Mouse (Mus musculus): ENCODE measurements around the gene Lrguk. TPM values are rescaled to one million over a fixed set of nuclear protein-coding genes. Genes with fewer than 3 reads are reported as not detected.

The Lrguk gene
- total RNA-seq, 2 experiments from 2014 or later, result 2.9 to 3.3 TPM

GRCm38 (mm10) chr6:34034577-34035461 is 5.6 kb downstream of the Lrguk start:
- DNase-seq (ENCODE audit: extremely low spot score in 1 of 2, low spot score in 2 of 2), result no peak
- TF ChIP-seq CTCF (IDR thresholded peaks at IDR 0.05), result no peak
- intact Hi-C loops (cut with DNase I), result no loop called here
- Histone ChIP-seq H3K27ac (no peak overlapping the region), H3K4me3 (no peak overlapping the region)

GRCm38 (mm10) chr6:34040624-34041235 is 11.5 kb downstream of the Lrguk start:
- Histone ChIP-seq H3K27ac (no peak overlapping the region), H3K4me3 (no peak overlapping the region)
- intact Hi-C loops (cut with DNase I), result no loop called here
- TF ChIP-seq CTCF (IDR thresholded peaks at IDR 0.05), result peak; percentile 91
- peak; percentile 82 to 89 for DNase-seq (ENCODE audit: extremely low spot score in 1 of 2, low spot score in 2 of 2)

- TF ChIP-seq CTCF (IDR thresholded peaks at IDR 0.05), result no peak
- no peak for DNase-seq (ENCODE audit: extremely low spot score in 1 of 2, low spot score in 2 of 2)
- Histone ChIP-seq H3K27ac (no peak overlapping the region), H3K4me3 (no peak overlapping the region)
- intact Hi-C loops (cut with DNase I), result no loop called here
These were observed 12.5 kb downstream of the Lrguk start for GRCm38 (mm10) chr6:34041589-34042280.

- intact Hi-C loops (cut with DNase I), result no loop called here
- H3K4me3 ChIP-seq, result no peak overlapping the region
- no peak for TF ChIP-seq CTCF (IDR thresholded peaks at IDR 0.05)
These were observed 15.1 kb downstream of the Lrguk start for GRCm38 (mm10) chr6:34044228-34044811.

GRCm38 (mm10) chr6:34044846-34045540 is 15.7 kb downstream of the Lrguk start:
- Histone ChIP-seq H3K27ac (no peak overlapping the region), H3K4me3 (no peak overlapping the region)
- no peak for DNase-seq (ENCODE audit: extremely low spot score in 1 of 2, low spot score in 2 of 2)
- no peak for TF ChIP-seq CTCF (IDR thresholded peaks at IDR 0.05)
- intact Hi-C loops (cut with DNase I), result no loop called here

More at GRCm38 (mm10) chr6:34044228-34044811, 15.1 kb downstream of the Lrguk start:
- H3K27ac ChIP-seq, result no peak overlapping the region
- no peak for DNase-seq (ENCODE audit: extremely low spot score in 1 of 2, low spot score in 2 of 2)

GRCm38 (mm10) chr6:34046551-34047186 is 17.4 kb downstream of the Lrguk start:
- no peak for DNase-seq (ENCODE audit: extremely low spot score in 1 of 2, low spot score in 2 of 2)
- intact Hi-C loops (cut with DNase I), result no loop called here
- Histone ChIP-seq H3K4me3 (no peak overlapping the region), H3K27ac (no peak overlapping the region)
- no peak for TF ChIP-seq CTCF (IDR thresholded peaks at IDR 0.05)

- intact Hi-C loops (cut with DNase I), result no loop called here
These were observed 20.2 kb downstream of the Lrguk start for GRCm38 (mm10) chr6:34049433-34049832.

GRCm38 (mm10) chr6:34059741-34060140 is 30.5 kb downstream of the Lrguk start:
- no peak for DNase-seq (ENCODE audit: extremely low spot score in 1 of 2, low spot score in 2 of 2)
- Histone ChIP-seq H3K27ac (no peak overlapping the region), H3K4me3 (no peak overlapping the region)
- no peak for TF ChIP-seq CTCF (IDR thresholded peaks at IDR 0.05)
- intact Hi-C loops (cut with DNase I), result no loop called here

More at GRCm38 (mm10) chr6:34049433-34049832, 20.2 kb downstream of the Lrguk start:
- H3K4me3 ChIP-seq, result no peak overlapping the region
- TF ChIP-seq CTCF (IDR thresholded peaks at IDR 0.05), result no peak
- H3K27ac ChIP-seq, result no peak overlapping the region
- DNase-seq (ENCODE audit: extremely low spot score in 1 of 2, low spot score in 2 of 2), result no peak

- no peak for TF ChIP-seq CTCF (IDR thresholded peaks at IDR 0.05)
- no peak overlapping the region for H3K4me3 ChIP-seq
These were observed 37.5 kb downstream of the Lrguk start for GRCm38 (mm10) chr6:34066790-34067189.

GRCm38 (mm10) chr6:34067271-34067670 is 38.0 kb downstream of the Lrguk start:
- intact Hi-C loops (cut with DNase I), result no loop called here
- Histone ChIP-seq H3K27ac (no peak overlapping the region), H3K4me3 (no peak overlapping the region)
- TF ChIP-seq CTCF (IDR thresholded peaks at IDR 0.05), result no peak
- DNase-seq (ENCODE audit: extremely low spot score in 1 of 2, low spot score in 2 of 2), result no peak

More at GRCm38 (mm10) chr6:34066790-34067189, 37.5 kb downstream of the Lrguk start:
- no peak for DNase-seq (ENCODE audit: extremely low spot score in 1 of 2, low spot score in 2 of 2)
- H3K27ac ChIP-seq, result no peak overlapping the region
- intact Hi-C loops (cut with DNase I), result no loop called here

GRCm38 (mm10) chr6:34071936-34072335 is 42.7 kb downstream of the Lrguk start:
- DNase-seq (ENCODE audit: extremely low spot score in 1 of 2, low spot score in 2 of 2), result no peak
- Histone ChIP-seq H3K4me3 (no peak overlapping the region), H3K27ac (no peak overlapping the region)
- no peak for TF ChIP-seq CTCF (IDR thresholded peaks at IDR 0.05)
- intact Hi-C loops (cut with DNase I), result no loop called here

Measured in left cerebral cortex, adult 2 months (tissue).